Mouse (Mus musculus) retina, adult 2 months (tissue): Measurements from ENCODE around the gene Slc12a9.
"Not testable (repeated sequence)": the region's sequence is repeated elsewhere in the genome, so short reads cannot be mapped to it uniquely, and the experiment has no call there.

Experiments
- DNase-seq: peaks from one replicate; pipeline ENCODE4 v3.0.0-alpha.2; 2012; ENCODE audit warnings: low read depth, low spot score

Gene Slc12a9

GRCm38 (mm10) chr5:137287953-137288743, 45.2 kb downstream of the Slc12a9 start:
- no peak for DNase-seq

- no peak for DNase-seq
Measured at GRCm38 (mm10) chr5:137287032-137287952, 46.1 kb downstream of the Slc12a9 start, which contains the start of gene Ache. Ache (plus strand) TSS chr5:137287519.

- peak; percentile 80 for DNase-seq
Measured at GRCm38 (mm10) chr5:137286655-137287031, 46.8 kb downstream of the Slc12a9 start.

GRCm38 (mm10) chr5:137285986-137286385, 47.4 kb downstream of the Slc12a9 start:
- DNase-seq = no peak

- DNase-seq = no peak
Measured at GRCm38 (mm10) chr5:137285045-137285444, 48.4 kb downstream of the Slc12a9 start.

- DNase-seq = not testable (repeated sequence)
Measured at GRCm38 (mm10) chr5:137284411-137284810, 49.0 kb downstream of the Slc12a9 start.

GRCm38 (mm10) chr5:137277360-137278342, 55.7 kb downstream of the Slc12a9 start:
- no peak for DNase-seq

GRCm38 (mm10) chr5:137268131-137268910, 65.1 kb downstream of the Slc12a9 start:
- DNase-seq = no peak

- no peak for DNase-seq
Measured at GRCm38 (mm10) chr5:137264787-137265186, 68.6 kb downstream of the Slc12a9 start.
